Mouse (Mus musculus) lung, postnatal 0 days (tissue): ENCODE results near the gene Entpd8.

Source experiments
- CTCF ChIP-seq: IDR thresholded peaks from 2 replicates; pipeline ENCODE4 v1.5.1; 2016; ENCODE audit warnings: antibody characterized with exemption, mild to moderate bottlenecking
- EP300 ChIP-seq: IDR thresholded peaks from 2 replicates; pipeline ENCODE4 v1.6.1; 2016; ENCODE audit warnings: antibody characterized with exemption, mild to moderate bottlenecking, control low read depth

GRCm38 (mm10) chr2:25111184-25111791 lies 31.2 kb downstream of the Entpd8 start:
- TF ChIP-seq EP300: peak; percentile 99
- TF ChIP-seq CTCF: peak; percentile 46
